Mouse (Mus musculus): ENCODE results near the gene Rack1.
"Not testable (repeated sequence)": the region's sequence is repeated elsewhere in the genome, so short reads cannot be mapped to it uniquely, and the experiment has no call there.

The Rack1 gene

GRCm38 (mm10) chr11:48819614-48820307 is 19.6 kb downstream of the Rack1 start:
- DNase-seq (ENCODE audit: low spot score): no peak

- no peak for DNase-seq (ENCODE audit: low spot score)
These were observed 20.2 kb downstream of the Rack1 start for GRCm38 (mm10) chr11:48820308-48820674.

- not testable (repeated sequence) for DNase-seq (ENCODE audit: low spot score)
These were observed 21.2 kb downstream of the Rack1 start for GRCm38 (mm10) chr11:48821299-48821698.

- no peak for DNase-seq (ENCODE audit: low spot score)
These were observed 22.8 kb downstream of the Rack1 start for GRCm38 (mm10) chr11:48822768-48823512.

GRCm38 (mm10) chr11:48823536-48823972 is 23.4 kb downstream of the Rack1 start:
- DNase-seq (ENCODE audit: low spot score): no peak

- no peak for DNase-seq (ENCODE audit: low spot score)
These were observed 24.2 kb downstream of the Rack1 start for GRCm38 (mm10) chr11:48824311-48824830.

GRCm38 (mm10) chr11:48825979-48826751 is 26.0 kb downstream of the Rack1 start, which contains the start of the genes Trim7 and Gm12184:
TSS of gene Trim7 (plus strand) at chr11:48826140.
TSS of gene Gm12184 (minus strand) at chr11:48826655.
- not testable (repeated sequence) for DNase-seq (ENCODE audit: low spot score)

- no peak for DNase-seq (ENCODE audit: low spot score)
These were observed 26.6 kb downstream of the Rack1 start for GRCm38 (mm10) chr11:48826752-48827096.

GRCm38 (mm10) chr11:48827926-48828325 is 27.8 kb downstream of the Rack1 start:
- no peak for DNase-seq (ENCODE audit: low spot score)

- DNase-seq (ENCODE audit: low spot score): no peak
These were observed 30.1 kb downstream of the Rack1 start for GRCm38 (mm10) chr11:48830279-48830678.

GRCm38 (mm10) chr11:48831273-48831672 is 31.1 kb downstream of the Rack1 start:
- no peak for DNase-seq (ENCODE audit: low spot score)

- no peak for DNase-seq (ENCODE audit: low spot score)
These were observed 33.1 kb downstream of the Rack1 start for GRCm38 (mm10) chr11:48833078-48833730.

- DNase-seq (ENCODE audit: low spot score): peak; percentile 77
These were observed 33.9 kb downstream of the Rack1 start for GRCm38 (mm10) chr11:48833731-48834639.

GRCm38 (mm10) chr11:48835923-48836322 is 35.8 kb downstream of the Rack1 start:
- DNase-seq (ENCODE audit: low spot score): no peak

GRCm38 (mm10) chr11:48836990-48837309 is 36.8 kb downstream of the Rack1 start:
- DNase-seq (ENCODE audit: low spot score): no peak

- peak; percentile 50 for DNase-seq (ENCODE audit: low spot score)
These were observed 37.4 kb downstream of the Rack1 start for GRCm38 (mm10) chr11:48837310-48838180.

GRCm38 (mm10) chr11:48838181-48838797 is 38.2 kb downstream of the Rack1 start:
- DNase-seq (ENCODE audit: low spot score): peak; percentile 42

- DNase-seq (ENCODE audit: low spot score): no peak
These were observed 38.9 kb downstream of the Rack1 start for GRCm38 (mm10) chr11:48838879-48839680.

GRCm38 (mm10) chr11:48840805-48841204 is 40.7 kb downstream of the Rack1 start:
- DNase-seq (ENCODE audit: low spot score): no peak

Measured in ovary, adult 18-20 months (tissue).